Mouse (Mus musculus) lung, postnatal 0 days (tissue): ENCODE results near the gene Tgfb2. TPM values are rescaled to one million over a fixed set of nuclear protein-coding genes. Genes with fewer than 3 reads are reported as not detected.
A peak's percentile ranks its signal among the peaks of the same experiment; 100 is the strongest.

Experiments
- ATAC-seq: fragments of 200-750 bp; cut with Nextera tagmentation; 2 replicates; pipeline ENCODE4 v1.8.0; 2017; ENCODE audit warnings: moderate library complexity
- DNase-seq: peaks from one replicate; pipeline ENCODE4 v3.0.0-alpha.2; 2016; ENCODE audit warnings: low spot score
- H3K27ac ChIP-seq: fragments of 300-500 bp; sonication (generic); 2 replicates; pipeline ENCODE4 v1.5.1; 2014; ENCODE audit warnings: antibody characterized with exemption, mild to moderate bottlenecking, low read length, mixed read lengths
- H3K27me3 ChIP-seq: fragments of 300-500 bp; sonication (generic); replicated peaks from 2 replicates; pipeline ENCODE4 v1.6.1; 2014; ENCODE audit warnings: low read length, mixed read lengths; ENCODE audit not compliant: insufficient read depth
- H3K36me3 ChIP-seq: fragments of 300-500 bp; sonication (generic); 2 replicates; pipeline ENCODE4 v1.6.1; 2014; ENCODE audit warnings: low read length, mixed read lengths; ENCODE audit not compliant: insufficient read depth
- H3K4me1 ChIP-seq: fragments of 300-500 bp; sonication (generic); 2 replicates; pipeline ENCODE4 v1.6.1; 2014; ENCODE audit warnings: antibody characterized with exemption, low read depth, low read length, mixed read lengths; ENCODE audit not compliant: insufficient read depth
- H3K4me2 ChIP-seq: fragments of 300-500 bp; sonication (generic); replicated peaks from 2 replicates; pipeline ENCODE4 v1.6.1; 2014; ENCODE audit warnings: low read depth, mild to moderate bottlenecking, low read length, moderate library complexity, mixed read lengths
- H3K4me3 ChIP-seq: fragments of 300-500 bp; sonication (generic); 2 replicates; pipeline ENCODE4 v1.5.1; 2014; ENCODE audit warnings: low read depth, low read length
- H3K9ac ChIP-seq: fragments of 300-500 bp; sonication (generic); replicated peaks from 2 replicates; pipeline ENCODE4 v1.6.1; 2014; ENCODE audit warnings: low read depth, mild to moderate bottlenecking
- H3K9me3 ChIP-seq: fragments of 300-500 bp; sonication (generic); 2 replicates; pipeline ENCODE4 v1.6.1; 2016; ENCODE audit warnings: low read length, mixed read lengths
- CTCF ChIP-seq: IDR thresholded peaks from 2 replicates; pipeline ENCODE4 v1.5.1; 2016; ENCODE audit warnings: antibody characterized with exemption, mild to moderate bottlenecking
- EP300 ChIP-seq: IDR thresholded peaks from 2 replicates; pipeline ENCODE4 v1.6.1; 2016; ENCODE audit warnings: antibody characterized with exemption, mild to moderate bottlenecking, control low read depth
- WGBS: fragments of 180-500 bp; shearing (Covaris S2); extraction: QIAGEN DNeasy Blood & Tissue Kit; methylation state at CpG from one replicate; pipeline ENCODE4 v1.1.7; 2014; 5-methylcytosine and 5-hydroxymethylcytosine counted together
- polyA plus RNA-seq: library from polyadenylated mRNA; unstranded; fragments of >200 nt; fragmentation: Nextera tagmentation; extraction: Ambion mirVana; gene quantifications from 2 replicates; pipeline ENCODE4 v1.2.1, GENCODE M21; 2015

Gene Tgfb2
- polyA plus RNA-seq, 1 experiment from 2014 or later = 49.7 TPM

DNA sequence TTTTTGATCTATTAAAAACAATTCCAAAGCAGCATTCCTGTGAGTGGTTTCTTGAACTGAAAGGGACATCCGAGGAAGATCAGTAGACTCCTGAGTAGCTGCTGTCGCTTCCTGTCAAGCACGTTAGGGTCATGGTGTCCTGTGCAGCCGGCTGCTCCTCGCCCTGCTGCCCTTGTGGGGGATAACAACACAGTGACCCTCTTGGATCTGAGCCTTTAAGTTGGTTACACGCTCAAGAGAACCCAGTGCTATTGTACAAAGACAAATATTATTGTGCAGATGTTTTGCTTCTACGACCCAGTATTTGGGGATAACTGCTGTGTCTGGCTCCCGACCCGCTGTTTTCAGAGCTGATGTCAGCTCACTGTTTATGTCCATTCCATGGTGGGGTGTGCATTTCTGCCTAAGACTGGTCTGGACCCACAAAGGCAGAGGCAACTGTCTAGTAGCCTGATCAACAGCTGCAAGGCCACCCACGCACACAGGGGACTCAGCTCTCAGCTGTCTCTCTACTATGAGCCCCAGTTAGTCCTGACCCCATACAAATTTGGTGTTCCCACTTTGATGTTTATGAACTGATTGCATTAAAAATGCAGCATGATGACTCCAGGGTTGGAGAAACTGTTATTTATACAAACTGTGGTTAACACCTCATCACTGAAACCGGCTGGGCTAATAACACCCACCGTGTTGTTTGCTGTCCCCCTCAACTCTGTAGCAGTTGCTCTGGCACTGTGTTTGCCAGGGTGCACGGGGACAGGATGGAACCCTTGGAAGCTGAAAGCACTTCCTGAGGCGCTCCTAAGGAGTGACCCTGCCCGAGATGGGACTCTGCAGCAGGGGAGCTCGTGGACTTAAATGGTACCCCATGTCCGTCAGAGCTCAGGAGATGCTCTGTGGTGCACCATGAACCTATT, 9.4 kb upstream of the Tgfb2 start:
- peak; percentile 48 for DNase-seq
- no peak for TF ChIP-seq EP300
- TF ChIP-seq CTCF = peak; percentile 1; the same call in 1 of the 2 replicates

DNA sequence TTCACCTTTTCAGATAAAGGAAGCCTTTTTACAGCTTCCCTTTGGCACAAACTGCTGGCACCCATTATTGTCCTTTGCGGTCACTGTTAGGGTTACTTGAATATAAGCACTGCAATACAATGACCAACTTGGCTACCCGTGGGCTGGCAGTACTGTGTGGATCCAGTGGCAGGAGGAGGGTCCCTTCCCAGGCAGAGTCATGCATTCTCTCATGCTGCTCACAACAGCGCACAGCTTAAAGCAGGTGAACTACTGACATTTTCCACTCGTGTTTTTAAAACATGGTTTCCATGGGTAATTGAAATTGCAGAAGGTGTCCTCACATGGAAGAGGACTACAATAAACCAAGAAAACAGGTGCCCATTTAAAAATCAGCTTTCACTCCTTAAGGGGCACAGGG, 8.4 kb upstream of the Tgfb2 start:
- no peaks in the 10 kb centered on the region for H3K9me3 ChIP-seq
- no peak overlapping the region for H3K4me2 ChIP-seq
- H3K27ac ChIP-seq = no peak overlapping the region
- 86% methylated on average over 4 of the region's 4 CpGs for WGBS
- H3K36me3 ChIP-seq = no peaks in the 10 kb centered on the region
- no peak for DNase-seq
- no peak overlapping the region for H3K4me3 ChIP-seq
- ATAC-seq = no peak
- no peak for TF ChIP-seq CTCF
- no peak for TF ChIP-seq EP300
- H3K9ac ChIP-seq = no peak overlapping the region
- H3K27me3 ChIP-seq = no peaks in the 10 kb centered on the region
- no peaks in the 10 kb centered on the region for H3K4me1 ChIP-seq

More for the DNA sequence above, 9.4 kb upstream of the Tgfb2 start:
- no peak overlapping the region for H3K9ac ChIP-seq
- H3K36me3 ChIP-seq = no peaks in the 10 kb centered on the region
- WGBS = 59% methylated on average over 17 of the region's 17 CpGs
- no peaks in the 10 kb centered on the region for H3K4me1 ChIP-seq
- peak; percentile 86 for ATAC-seq
- no peaks in the 10 kb centered on the region for H3K9me3 ChIP-seq
- H3K27ac ChIP-seq = no peak overlapping the region
- no peak overlapping the region for H3K4me3 ChIP-seq
- H3K27me3 ChIP-seq = no peaks in the 10 kb centered on the region
- no peak overlapping the region for H3K4me2 ChIP-seq

DNA sequence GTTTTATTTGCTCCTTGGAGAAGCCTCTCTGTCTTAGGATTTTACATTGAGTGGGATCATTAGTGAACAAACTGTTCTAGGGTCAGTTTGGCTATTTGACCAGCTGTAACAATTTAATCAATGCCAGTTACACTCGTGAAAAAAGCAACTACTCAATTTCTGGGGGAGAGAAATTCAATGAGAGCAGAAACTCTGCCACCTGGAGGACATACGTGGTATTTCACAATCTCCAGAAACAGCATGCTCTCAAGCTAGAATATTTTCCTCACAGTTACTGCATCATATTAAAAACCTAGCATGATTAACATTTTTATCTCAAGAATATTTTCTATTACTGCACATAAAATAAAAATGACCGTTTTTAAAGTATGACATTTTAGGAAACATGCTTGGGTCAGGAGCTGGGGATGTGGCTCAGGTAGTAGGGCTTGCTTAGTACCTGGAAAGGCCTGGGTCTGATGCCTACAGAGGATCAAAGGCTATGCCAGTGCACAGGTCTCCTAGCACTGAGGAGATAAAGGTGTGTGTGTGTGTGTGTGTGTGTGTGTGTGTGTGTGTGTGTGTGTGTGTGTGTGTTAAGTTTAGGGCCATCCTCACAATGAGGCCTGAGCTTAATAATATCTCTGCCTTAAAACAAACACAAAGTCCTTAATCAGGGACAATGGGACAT, 7.1 kb upstream of the Tgfb2 start:
- Histone ChIP-seq H3K36me3 (no peaks in the 10 kb centered on the region), H3K4me2 (no peak overlapping the region), H3K4me1 (no peaks in the 10 kb centered on the region), H3K27ac (no peak overlapping the region), H3K27me3 (no peaks in the 10 kb centered on the region), H3K9ac (no peak overlapping the region), H3K4me3 (no peak overlapping the region), H3K9me3 (no peaks in the 10 kb centered on the region)
- ATAC-seq = no peak
- under 1% methylated on average over 3 of the region's 3 CpGs for WGBS
- DNase-seq = peak; percentile 67
- TF ChIP-seq CTCF (peak; percentile 83), EP300 (peak; percentile 21; the same call in 1 of the 2 replicates)

DNA sequence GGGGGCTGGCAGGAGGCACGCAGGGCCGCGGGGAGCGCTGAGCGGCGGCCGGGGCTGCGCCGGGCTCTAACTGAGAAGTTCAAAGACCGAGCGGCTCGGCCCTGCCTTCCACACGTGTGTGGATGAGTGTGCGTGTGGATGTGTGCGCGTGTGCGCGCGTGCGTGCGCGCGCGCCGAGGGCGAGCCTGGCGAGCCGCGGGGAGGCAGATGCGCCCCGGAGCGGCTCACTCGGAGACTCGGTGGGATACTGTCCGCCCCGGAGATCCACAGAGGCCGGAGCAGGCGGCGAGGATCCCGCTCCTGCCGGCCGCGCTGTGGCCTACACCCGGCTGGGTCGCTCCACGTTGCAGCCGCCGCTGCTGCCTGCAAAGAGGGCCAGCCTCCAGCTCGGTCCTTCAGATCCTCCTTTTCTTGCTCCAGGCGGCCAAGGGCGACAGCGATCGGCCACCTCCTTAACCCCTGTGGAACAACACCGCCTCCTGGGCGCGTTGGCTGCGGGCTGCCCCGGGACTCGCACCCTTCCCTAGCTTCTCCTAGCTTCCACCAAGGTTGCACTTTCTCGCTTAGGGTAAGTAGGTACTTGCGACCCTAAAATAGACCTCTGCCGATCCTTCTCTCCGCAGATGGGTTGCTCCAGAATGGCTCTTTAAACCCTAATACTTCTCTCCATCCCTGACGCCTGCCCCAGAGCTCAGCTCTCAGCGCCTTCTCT, 430 bp downstream of the Tgfb2 start:
- peak; percentile 84 for DNase-seq
- Histone ChIP-seq H3K4me3 (peak overlapping the region; percentile 67), H3K9ac (peak overlapping the region; percentile 62), H3K9me3 (no peaks in the 10 kb centered on the region), H3K4me1 (peaks cover 10% of the 10 kb centered on the region; the same call in 1 of the 2 replicates), H3K4me2 (peak overlapping the region; percentile 87), H3K36me3 (no peaks in the 10 kb centered on the region), H3K27me3 (no peaks in the 10 kb centered on the region), H3K27ac (peak overlapping the region; percentile 77)
- WGBS = under 1% methylated on average over 40 of the region's 65 CpGs
- ATAC-seq = peak; percentile 86
- TF ChIP-seq EP300 (no peak), CTCF (peak; percentile 49)

DNA sequence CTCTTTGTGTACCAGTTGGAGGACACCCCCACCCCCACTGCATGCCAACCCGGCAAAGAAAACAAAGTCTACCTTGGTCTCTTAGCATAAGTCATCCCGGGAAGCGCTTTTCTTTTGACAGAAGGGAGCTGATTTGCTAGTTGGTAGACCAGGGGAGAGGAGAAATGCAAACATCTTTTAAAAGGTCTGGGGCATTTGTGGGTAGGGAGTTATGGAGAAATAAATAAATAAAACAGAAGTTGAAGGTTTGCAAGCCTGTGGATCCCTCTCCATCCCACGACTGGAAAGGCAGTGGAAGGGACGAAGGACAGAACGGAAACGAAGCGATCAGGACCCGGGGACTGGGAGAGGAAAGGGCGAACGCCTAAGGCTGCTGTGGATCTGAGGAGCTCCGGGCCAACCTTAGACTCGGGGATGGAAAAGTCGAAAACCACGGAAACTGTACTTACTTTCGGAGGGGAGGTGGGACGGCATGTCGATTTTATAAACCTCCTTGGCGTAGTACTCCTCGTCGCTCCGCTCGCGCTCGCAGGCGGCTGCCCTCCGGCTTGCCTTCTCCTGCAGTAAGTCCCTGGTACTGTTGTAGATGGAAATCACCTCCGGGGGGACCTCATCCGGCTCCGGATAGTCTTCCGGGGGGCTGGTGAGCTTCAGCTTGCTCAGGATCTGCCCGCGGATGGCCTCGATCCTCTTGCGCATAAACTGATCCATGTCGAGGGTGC, 1.6 kb downstream of the Tgfb2 start:
- 0% methylated on average over 36 of the region's 36 CpGs for WGBS
- H3K4me2 ChIP-seq = peak overlapping the region; percentile 87
- ATAC-seq (no peak), DNase-seq (peak; percentile 38)
- H3K4me1 ChIP-seq = peaks cover 10% of the 10 kb centered on the region; the same call in 1 of the 2 replicates
- H3K27me3 ChIP-seq = no peaks in the 10 kb centered on the region
- peak overlapping the region; percentile 62 for H3K9ac ChIP-seq
- no peaks in the 10 kb centered on the region for H3K36me3 ChIP-seq
- peak overlapping the region; percentile 77 for H3K27ac ChIP-seq
- H3K9me3 ChIP-seq = no peaks in the 10 kb centered on the region
- TF ChIP-seq CTCF (peak; percentile 15; the same call in 1 of the 2 replicates), EP300 (no peak)
- H3K4me3 ChIP-seq = peak overlapping the region; percentile 67
